Mouse (Mus musculus): ENCODE results near the gene Adcy4.

Adcy4 gene

GRCm38 (mm10) chr14:55747051-55747847, 36.6 kb downstream of the Adcy4 start:
- DNase-seq: no peak

DNA sequence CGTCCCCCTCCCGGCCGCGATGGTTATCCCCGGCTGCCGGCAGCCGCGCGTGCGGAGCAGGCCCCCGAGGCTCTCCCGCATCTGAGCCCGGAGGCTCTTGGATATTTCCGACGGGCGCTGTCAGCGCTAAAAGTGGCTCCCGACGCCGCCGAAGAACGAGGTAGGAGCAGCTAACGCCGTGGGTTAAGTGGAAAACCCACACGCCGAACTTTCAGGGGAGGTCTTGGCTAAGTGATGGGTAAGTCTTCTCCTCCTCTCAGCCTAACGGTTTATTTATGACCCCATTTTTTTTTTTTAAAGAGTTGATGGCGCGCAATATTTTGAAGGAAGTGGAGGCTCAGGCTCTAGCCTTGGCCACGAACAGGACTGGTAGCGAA, 38.0 kb downstream of the Adcy4 start:
- DNase-seq: no peak

GRCm38 (mm10) chr14:55745180-55745860, 38.6 kb downstream of the Adcy4 start, which contains the start of the genes Dhrs1 and Nop9:
Gene Dhrs1 (minus strand): TSS chr14:55745690.
Gene Nop9 (plus strand): TSS chr14:55745693.
- peak; percentile 78 for DNase-seq

DNA sequence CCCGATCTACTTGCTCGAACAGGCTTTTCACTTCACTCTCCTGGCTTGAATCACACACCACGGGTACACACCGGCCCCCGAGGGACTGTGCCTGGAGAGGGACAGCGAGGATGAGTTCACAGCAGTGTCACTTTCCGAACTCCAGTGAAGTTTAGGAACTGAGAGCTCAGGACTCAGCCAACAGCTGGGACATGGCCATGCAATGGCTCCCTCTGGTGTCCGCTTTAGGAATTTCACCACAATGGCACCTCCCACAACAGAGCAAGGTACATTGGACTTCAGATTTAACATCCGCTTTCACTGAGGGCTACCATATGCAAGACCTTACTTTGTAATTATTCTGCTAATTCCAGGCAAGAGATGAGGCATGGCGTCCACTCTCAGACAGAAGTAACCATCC, 40.2 kb downstream of the Adcy4 start:
- peak; percentile 81 for DNase-seq

GRCm38 (mm10) chr14:55737086-55737687, 46.7 kb downstream of the Adcy4 start:
- DNase-seq: no peak

- DNase-seq: no peak
Observed at GRCm38 (mm10) chr14:55735758-55736157, 48.1 kb downstream of the Adcy4 start.

GRCm38 (mm10) chr14:55735334-55735733, 48.6 kb downstream of the Adcy4 start:
- no peak for DNase-seq

GRCm38 (mm10) chr14:55734869-55735268, 49.0 kb downstream of the Adcy4 start:
- no peak for DNase-seq

DNA sequence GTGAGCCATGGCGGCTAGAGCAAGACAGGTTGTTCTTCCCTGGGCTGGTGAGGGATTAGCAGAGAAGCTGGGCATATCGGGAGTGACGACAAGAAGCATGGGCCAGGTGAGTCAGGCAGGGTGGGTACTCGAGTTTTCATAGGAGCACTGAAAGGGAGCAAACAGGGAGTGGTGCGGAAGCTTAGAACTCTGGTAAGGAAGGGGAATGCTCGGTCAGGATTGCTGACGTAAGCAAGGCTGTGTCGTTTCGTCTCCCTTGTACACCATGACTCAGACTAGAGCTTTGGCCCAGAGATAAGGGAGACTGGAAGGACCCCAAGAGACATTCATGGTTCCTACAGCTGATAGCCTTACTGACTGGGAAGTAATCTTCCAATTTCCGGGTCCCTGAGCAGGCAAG, 50.0 kb downstream of the Adcy4 start:
- no peak for DNase-seq

- DNase-seq: no peak
Observed at GRCm38 (mm10) chr14:55730531-55731032, 53.3 kb downstream of the Adcy4 start.

- no peak for DNase-seq
Observed at GRCm38 (mm10) chr14:55730116-55730515, 53.8 kb downstream of the Adcy4 start.

GRCm38 (mm10) chr14:55727889-55728685, 55.8 kb downstream of the Adcy4 start:
- no peak for DNase-seq

- DNase-seq: no peak
Observed at GRCm38 (mm10) chr14:55726261-55726660, 57.6 kb downstream of the Adcy4 start.

DNA sequence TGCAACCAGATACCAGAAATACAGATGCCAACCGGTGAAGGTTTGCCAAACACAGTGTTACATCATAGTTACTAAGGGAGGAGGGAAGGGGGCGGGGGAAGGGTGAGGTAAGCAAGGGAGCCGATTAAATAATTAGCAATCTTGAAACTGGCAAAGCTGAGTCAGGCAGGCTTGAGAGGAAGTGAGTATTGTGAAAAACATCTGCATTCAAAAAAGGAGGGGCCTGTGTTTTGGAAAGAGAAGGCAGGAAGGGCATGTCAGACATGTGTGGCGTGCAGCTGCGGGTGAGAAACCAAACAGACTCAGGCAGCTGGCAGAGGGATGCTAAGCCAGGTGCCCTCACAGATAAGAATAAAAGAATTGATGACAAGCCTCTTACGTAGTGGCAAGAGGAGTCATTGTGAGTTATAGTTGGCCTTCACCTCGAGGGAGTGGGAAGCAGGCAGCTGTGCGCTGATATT, 59.5 kb downstream of the Adcy4 start:
- no peak for DNase-seq

GRCm38 (mm10) chr14:55723433-55723832, 60.5 kb downstream of the Adcy4 start:
- no peak for DNase-seq

DNA sequence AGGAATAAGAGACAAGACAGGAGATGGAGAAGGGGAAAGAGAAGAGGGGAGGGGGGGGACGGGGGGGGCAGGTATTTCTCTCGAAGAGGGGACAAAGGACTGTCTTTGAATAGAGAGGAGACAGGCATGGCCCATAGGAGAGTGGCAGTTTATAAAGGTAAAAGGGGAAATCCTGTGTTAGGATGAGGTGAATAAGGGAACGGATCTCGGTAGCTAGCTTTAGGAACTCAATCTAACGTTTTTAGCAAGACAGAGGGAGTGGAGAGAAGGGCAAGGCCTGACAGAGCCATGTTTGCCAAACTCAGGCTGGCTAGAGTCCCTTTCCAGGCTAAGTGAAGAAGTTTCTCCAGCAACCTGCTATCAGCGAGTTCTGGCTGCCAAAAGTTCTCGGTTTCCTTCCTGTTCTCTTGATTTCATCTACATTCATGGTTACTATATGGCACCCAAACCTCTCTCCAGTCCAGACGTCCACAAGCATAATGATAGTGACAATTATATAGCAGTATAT, 61.4 kb downstream of the Adcy4 start:
- no peak for DNase-seq

DNA sequence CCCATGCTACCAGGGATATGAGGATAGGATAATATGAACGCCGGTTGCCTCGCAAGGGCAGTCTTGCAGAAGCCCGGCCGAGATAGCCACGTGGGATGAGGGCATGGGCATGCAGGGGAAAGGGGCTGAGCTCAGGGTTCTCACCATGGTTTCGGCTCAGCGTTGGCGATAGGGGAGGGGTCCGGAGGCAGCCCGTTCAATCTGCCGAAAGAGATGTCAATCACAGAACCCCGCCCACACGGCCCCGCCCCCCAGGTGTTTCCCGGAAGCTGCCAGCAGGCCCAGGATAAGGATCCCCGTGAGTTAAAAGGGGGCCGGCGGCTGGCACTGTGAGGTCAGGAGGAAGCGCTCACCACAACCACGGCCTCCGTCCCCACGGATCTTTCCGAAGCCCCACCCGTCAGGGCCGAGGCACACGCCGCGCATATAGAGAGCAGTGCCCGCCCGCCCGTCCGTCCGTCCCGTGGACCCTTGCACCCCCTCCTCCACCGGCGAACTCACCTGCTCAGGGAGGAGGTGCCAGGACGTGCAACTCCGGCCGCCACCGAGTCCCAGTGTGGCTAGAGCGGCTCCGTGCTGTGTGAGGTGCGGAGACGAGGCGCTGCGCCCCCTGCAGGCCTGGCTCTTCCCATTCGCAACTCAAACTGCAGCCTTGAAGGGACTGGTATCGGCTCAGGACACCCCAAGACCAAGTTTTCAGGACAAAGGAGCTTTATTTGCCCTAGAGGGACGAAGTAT, 62.0 kb downstream of the Adcy4 start, which contains the start of gene Rabggta:
TSS of gene Rabggta (minus strand) at position 564 of the 738 bp plus-strand sequence.
- peak; percentile 92 for DNase-seq

DNA sequence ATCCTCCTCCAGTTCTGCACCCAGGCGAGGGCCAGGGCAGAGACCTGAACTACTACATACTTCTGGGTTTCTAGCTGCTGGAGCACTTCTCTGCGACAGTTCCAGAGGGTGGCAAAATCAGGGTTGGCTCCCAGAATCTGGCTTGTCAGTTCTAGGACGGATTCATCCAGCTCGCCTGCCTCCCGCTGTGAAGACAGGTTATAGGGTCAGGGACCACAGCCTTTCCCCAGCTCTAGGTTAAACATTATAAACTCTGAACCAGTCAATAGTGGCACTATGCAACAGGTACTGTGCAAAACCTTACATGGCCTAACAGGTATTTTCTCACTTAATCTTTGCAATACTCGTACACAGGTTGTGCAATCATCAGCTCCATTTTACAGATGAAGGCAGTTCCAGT, 62.8 kb downstream of the Adcy4 start:
- DNase-seq: peak; percentile 14

DNA sequence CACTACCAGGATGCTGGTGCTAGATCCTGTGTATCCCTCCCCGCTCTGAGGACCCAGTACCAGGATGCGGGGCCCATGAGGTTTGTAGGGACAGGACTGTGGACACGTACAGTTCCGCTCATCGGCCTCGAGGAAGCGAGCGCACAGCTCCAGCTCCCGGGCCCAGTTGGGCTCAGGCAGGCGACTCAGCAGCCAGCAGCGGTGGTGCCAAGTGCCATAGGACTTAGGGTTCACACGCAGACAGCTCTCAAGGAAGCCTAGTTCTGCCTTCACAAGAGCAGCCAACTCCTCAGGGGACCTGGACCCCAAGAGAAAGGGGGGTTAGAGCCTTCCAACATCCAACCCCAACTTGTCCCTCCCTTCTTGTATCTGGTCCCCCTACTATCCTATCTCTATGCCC, 63.2 kb downstream of the Adcy4 start:
- no peak for DNase-seq

GRCm38 (mm10) chr14:55719737-55720136, 64.2 kb downstream of the Adcy4 start:
- no peak for DNase-seq
